Mouse (Mus musculus) testis, adult 2 months (tissue): ENCODE results near the gene Spata31d1c. TPM values are rescaled to one million over a fixed set of nuclear protein-coding genes. Genes with fewer than 3 reads are reported as not detected.

Experiments
- H3K27ac ChIP-seq: fragments of 200-500 bp; 2 replicates; pipeline ENCODE4 v1.5.1; 2012; ENCODE audit warnings: low read depth, low read length; ENCODE audit not compliant: control insufficient read depth, insufficient read depth
- H3K27me3 ChIP-seq: fragments of 200-500 bp; 2 replicates; pipeline ENCODE4 v1.6.1; 2012; ENCODE audit warnings: mild to moderate bottlenecking, low read length, moderate library complexity; ENCODE audit not compliant: control insufficient read depth, insufficient read depth
- H3K36me3 ChIP-seq: fragments of 200-500 bp; 2 replicates; pipeline ENCODE4 v1.6.1; 2012; ENCODE audit warnings: mild to moderate bottlenecking, low read length; ENCODE audit not compliant: control insufficient read depth, insufficient read depth
- H3K4me1 ChIP-seq: fragments of 200-500 bp; 2 replicates; pipeline ENCODE4 v1.6.1; 2012; ENCODE audit warnings: low read length; ENCODE audit not compliant: control insufficient read depth, insufficient read depth
- H3K4me3 ChIP-seq: fragments of 200-500 bp; 2 replicates; pipeline ENCODE4 v1.5.1; 2012; ENCODE audit warnings: low read depth, mild to moderate bottlenecking, low read length, moderate library complexity, mixed read lengths; ENCODE audit not compliant: control insufficient read depth
- CTCF ChIP-seq: fragments of 200-500 bp; IDR thresholded peaks from 2 replicates; pipeline ENCODE4 v1.5.1; 2012; ENCODE audit warnings: low read depth, mild to moderate bottlenecking, inconsistent platforms, low read length, moderate library complexity; ENCODE audit not compliant: control insufficient read depth, insufficient read depth, insufficient replicate concordance
- POLR2A ChIP-seq: fragments of 200-500 bp; IDR thresholded peaks from 2 replicates; pipeline ENCODE4 v1.6.1; 2012; ENCODE audit warnings: low read depth, mild to moderate bottlenecking, inconsistent platforms, low read length, moderate library complexity; ENCODE audit not compliant: control insufficient read depth
- polyA plus RNA-seq: library from polyadenylated mRNA; depleted of rRNA; stranded (reverse); fragments of >200 nt; gene quantifications from 2 replicates; pipeline ENCODE4 v1.2.3, GENCODE M21; 2012; rRNA removed

Spata31d1c gene
- polyA plus RNA-seq, 1 experiment, result 48.9 TPM

- no peaks in the 10 kb centered on the region for H3K36me3 ChIP-seq
- TF ChIP-seq CTCF, result no peak
- TF ChIP-seq POLR2A, result no peak
- H3K4me3 ChIP-seq, result peak within 1 kb of the TSS; percentile 30
- no peaks in the 10 kb centered on the region for H3K27me3 ChIP-seq
- H3K4me1 ChIP-seq, result no peaks in the 10 kb centered on the region
- H3K27ac ChIP-seq, result no peak within 1 kb of the TSS
Observed at GRCm38 (mm10) chr13:65052660-65053059, 19.8 kb downstream of the Spata31d1c start, which contains the start of gene Prss47. TSS of gene Prss47 (minus strand) at chr13:65052760.

- peaks cover 2% of the 10 kb centered on the region for H3K36me3 ChIP-seq
- no peak overlapping the region for H3K4me3 ChIP-seq
- no peaks in the 10 kb centered on the region for H3K4me1 ChIP-seq
- H3K27me3 ChIP-seq, result no peaks in the 10 kb centered on the region
- H3K27ac ChIP-seq, result no peak overlapping the region
- TF ChIP-seq POLR2A (no peak), CTCF (no peak)
Observed at GRCm38 (mm10) chr13:65069969-65070368, 37.1 kb downstream of the Spata31d1c start.

Other genes with a start within 250 kb of the Spata31d1c start
- gene Cntnap3, start 129.1 kb upstream of the Spata31d1c start, polyA plus RNA-seq, result 0.14 and 0.15 TPM in 2 replicates
- gene Spata31, start 115.7 kb upstream of the Spata31d1c start, polyA plus RNA-seq, result 64.5 and 89.0 TPM in 2 replicates
- gene Prss47, start 19.7 kb downstream of the Spata31d1c start, polyA plus RNA-seq, result 35.5 and 39.7 TPM in 2 replicates
- gene Mfsd14b, start 79.9 kb downstream of the Spata31d1c start, polyA plus RNA-seq, result 2.9 and 3.7 TPM in 2 replicates
- gene Olfr465-ps1, start 105.0 kb downstream of the Spata31d1c start, polyA plus RNA-seq, result not detected in 2 replicates
- not detected in 2 replicates for gene Olfr466, start 117.2 kb downstream of the Spata31d1c start, polyA plus RNA-seq
- 0.58 and 0.63 TPM in 2 replicates for gene Nlrp4f, start 172.9 kb downstream of the Spata31d1c start, polyA plus RNA-seq
- 1.8 and 1.9 TPM in 2 replicates for gene Gm10775, start 226.5 kb downstream of the Spata31d1c start, polyA plus RNA-seq
- 4.2 and 5.4 TPM in 2 replicates for gene Zfp369, start 245.8 kb downstream of the Spata31d1c start, polyA plus RNA-seq